ENCODE assay signal across 9 mouse cellular contexts in genomic region chr16:35302441-35303280, GRCm38 (mm10).
DNase-seq lines count a peak whose midpoint lies in the region; ATAC-seq lines count a peak whose summit lies in the region.
"Had no signal": no experiment of that assay in that cellular context is flagged by ENCODE, and none has a peak within 500 bp of the region (broad histone marks: within the 10 kb centered on the region; RNA-seq: fewer than 3 reads in every experiment).

No protein-coding gene starts in this region.

- no peak overlapping the region for H3K9ac ChIP-seq in hindbrain, embryonic 11.5 days (ENCODE audit: low read depth, low read length)
- H3K9ac ChIP-seq in hindbrain, embryonic 12.5 days: no peak overlapping the region
- H3K9ac ChIP-seq in embryonic facial prominence, embryonic 14.5 days (ENCODE audit: low read depth, low read length): no peak overlapping the region

- H3K9me3 ChIP-seq in hindbrain, embryonic 11.5 days (ENCODE audit: control insufficient read depth, low read length): no peaks in the 10 kb centered on the region
- H3K9me3 ChIP-seq in hindbrain, embryonic 12.5 days (replicated peaks): no peaks in the 10 kb centered on the region
- no peaks in the 10 kb centered on the region for H3K9me3 ChIP-seq in embryonic facial prominence, embryonic 14.5 days (ENCODE audit: control insufficient read depth, low read length)

- intact Hi-C loops in left cerebral cortex, postnatal 4 days (cut with DNase I): no loop called here

- no peak for ATAC-seq in hindbrain, embryonic 11.5 days (ENCODE audit: low FRiP score)
- no peak for ATAC-seq in hindbrain, embryonic 12.5 days (ENCODE audit: low FRiP score)
- ATAC-seq in embryonic facial prominence, embryonic 14.5 days (ENCODE audit: low read depth): no peak

- no peaks in the 10 kb centered on the region for H3K36me3 ChIP-seq in hindbrain, embryonic 11.5 days (ENCODE audit: control insufficient read depth, insufficient read depth, low read length)
- H3K36me3 ChIP-seq in hindbrain, embryonic 12.5 days: peaks cover 39% of the 10 kb centered on the region
- H3K36me3 ChIP-seq in embryonic facial prominence, embryonic 14.5 days (ENCODE audit: control insufficient read depth, insufficient read depth, low read length): peaks cover 21% of the 10 kb centered on the region; the same call in 1 of the 2 replicates

- no peaks in the 10 kb centered on the region for H3K27me3 ChIP-seq in hindbrain, embryonic 11.5 days (ENCODE audit: control insufficient read depth, insufficient read depth, low read length)
- H3K27me3 ChIP-seq in hindbrain, embryonic 12.5 days: no peaks in the 10 kb centered on the region
- no peaks in the 10 kb centered on the region for H3K27me3 ChIP-seq in embryonic facial prominence, embryonic 14.5 days (replicated peaks; ENCODE audit: control insufficient read depth, insufficient read depth, low read length)

- no peak overlapping the region for H3K4me3 ChIP-seq in hindbrain, embryonic 11.5 days (ENCODE audit: low read depth, low read length)
- no peak overlapping the region for H3K4me3 ChIP-seq in hindbrain, embryonic 12.5 days
- no peak overlapping the region for H3K4me3 ChIP-seq in embryonic facial prominence, embryonic 14.5 days (ENCODE audit: low read depth, low read length)

- no peaks in the 10 kb centered on the region for H3K4me1 ChIP-seq in hindbrain, embryonic 11.5 days (replicated peaks; ENCODE audit: control insufficient read depth, insufficient read depth, low read length)
- H3K4me1 ChIP-seq in hindbrain, embryonic 12.5 days: no peaks in the 10 kb centered on the region
- H3K4me1 ChIP-seq in embryonic facial prominence, embryonic 14.5 days (ENCODE audit: control insufficient read depth, insufficient read depth, low read length): no peaks in the 10 kb centered on the region

- peak; percentile 48 for DNase-seq in hindbrain, embryonic 11.5 days (ENCODE audit: low spot score)
- peak; percentile 13 for DNase-seq in thymus, postnatal 0 days (ENCODE audit: low spot score)
- no peak for DNase-seq in thymus, postnatal 25 days
- DNase-seq in embryonic facial prominence, embryonic 14.5 days (ENCODE audit: low spot score): peak; percentile 56
- peak; percentile 52 for DNase-seq in yolk sac, embryonic 10.5 days (ENCODE audit: low spot score)
- no peak for DNase-seq in frontal cortex, adult 2 months (ENCODE audit: extremely low spot score in 1 of 2, low spot score in 1 of 2)
- no peak for DNase-seq in left cerebral cortex, postnatal 4 days
- DNase-seq: cerebellum, adult 9-10 months had no signal

- WGBS in hindbrain, embryonic 11.5 days: 52% methylated on average over 7 of the region's 7 CpGs
- 53% methylated on average over 7 of the region's 7 CpGs for WGBS in hindbrain, embryonic 12.5 days
- 43% methylated on average over 7 of the region's 7 CpGs for WGBS in embryonic facial prominence, embryonic 14.5 days

- no peak overlapping the region for H3K4me2 ChIP-seq in hindbrain, embryonic 11.5 days (replicated peaks; ENCODE audit: low read depth, low read length)
- no peak overlapping the region for H3K4me2 ChIP-seq in hindbrain, embryonic 12.5 days (replicated peaks)
- H3K4me2 ChIP-seq in embryonic facial prominence, embryonic 14.5 days (ENCODE audit: low read depth, low read length): no peak overlapping the region

- no peak overlapping the region for H3K27ac ChIP-seq in hindbrain, embryonic 11.5 days (ENCODE audit: low read depth, low read length)
- H3K27ac ChIP-seq in hindbrain, embryonic 12.5 days: no peak overlapping the region
- no peak overlapping the region for H3K27ac ChIP-seq in embryonic facial prominence, embryonic 14.5 days (replicated peaks; ENCODE audit: low read depth, low read length)

Comparison
In these comparisons a context has a peak if more than half of its experiments do, and no peak if none do; other contexts are left out.
1. DNase-seq: peak in hindbrain, embryonic 11.5 days (single experiment), thymus, postnatal 0 days (single experiment), embryonic facial prominence, embryonic 14.5 days (single experiment) and yolk sac, embryonic 10.5 days (single experiment); none in thymus, postnatal 25 days (single experiment), frontal cortex, adult 2 months (0 of 2) and left cerebral cortex, postnatal 4 days (single experiment).